Mouse (Mus musculus) myocyte (in vitro differentiated cells): ENCODE measurements around the gene Lamtor5.

Experiments used
- CEBPB ChIP-seq: IDR thresholded peaks from 2 replicates; pipeline ENCODE4 v1.6.1; 2011; ENCODE audit warnings: mild to moderate bottlenecking, moderate library complexity; ENCODE audit not compliant: poor library complexity, insufficient read depth, severe bottlenecking
- E2F4 ChIP-seq: IDR thresholded peaks from one replicate; pipeline ENCODE4 v1.6.1; 2011; ENCODE audit warnings: mild to moderate bottlenecking, control low read depth, moderate library complexity; ENCODE audit not compliant: insufficient read depth
- MAX ChIP-seq: IDR thresholded peaks from one replicate; pipeline ENCODE4 v1.6.1; 2011; ENCODE audit warnings: low read depth, mild to moderate bottlenecking, control low read depth
- MYOD1 ChIP-seq, 3 experiments: IDR thresholded peaks; one replicate each; pipeline ENCODE4 v1.6.1; 2011; ENCODE audit warnings: control low read depth in 2 of 3, low read depth in 2 of 3, mild to moderate bottlenecking in 2 of 3, moderate library complexity in 1 of 3; ENCODE audit not compliant: insufficient read length in 2 of 3, control insufficient read depth in 1 of 3
- MYOG ChIP-seq, 3 experiments: IDR thresholded peaks; one replicate each; pipeline ENCODE4 v1.6.1; 2011; ENCODE audit warnings: control low read depth in 2 of 3, low read depth in 2 of 3, mild to moderate bottlenecking in 2 of 3; ENCODE audit not compliant: insufficient read length in 2 of 3, control insufficient read depth in 1 of 3, insufficient read depth in 1 of 3
- POLR2A ChIP-seq: IDR thresholded peaks from one replicate; pipeline ENCODE4 v1.6.1; 2011; ENCODE audit warnings: low read depth, mild to moderate bottlenecking, control low read depth, moderate library complexity; ENCODE audit not compliant: insufficient read length
- POLR2AphosphoS2 ChIP-seq: IDR thresholded peaks from one replicate; pipeline ENCODE4 v1.6.1; 2011; ENCODE audit warnings: low read depth, control low read depth; ENCODE audit not compliant: insufficient read length
- REST ChIP-seq: IDR thresholded peaks from one replicate; pipeline ENCODE4 v1.6.1; 2011; ENCODE audit warnings: mild to moderate bottlenecking, control low read depth, moderate library complexity; ENCODE audit not compliant: insufficient read depth, insufficient read length
- SRF ChIP-seq: IDR thresholded peaks from one replicate; pipeline ENCODE4 v1.6.1; 2011; ENCODE audit warnings: low read depth; ENCODE audit not compliant: control insufficient read depth, insufficient read length
- TCF12 ChIP-seq: IDR thresholded peaks from one replicate; pipeline ENCODE4 v1.6.1; 2011; ENCODE audit warnings: mild to moderate bottlenecking, control low read depth; ENCODE audit not compliant: poor library complexity, insufficient read depth, severe bottlenecking
- TCF3 ChIP-seq: IDR thresholded peaks from one replicate; pipeline ENCODE4 v1.6.1; 2011; ENCODE audit warnings: low read depth, control low read depth; ENCODE audit not compliant: insufficient read length
- USF1 ChIP-seq: IDR thresholded peaks from one replicate; pipeline ENCODE4 v1.6.1; 2011; ENCODE audit warnings: low read depth, mild to moderate bottlenecking, control low read depth, moderate library complexity

DNA sequence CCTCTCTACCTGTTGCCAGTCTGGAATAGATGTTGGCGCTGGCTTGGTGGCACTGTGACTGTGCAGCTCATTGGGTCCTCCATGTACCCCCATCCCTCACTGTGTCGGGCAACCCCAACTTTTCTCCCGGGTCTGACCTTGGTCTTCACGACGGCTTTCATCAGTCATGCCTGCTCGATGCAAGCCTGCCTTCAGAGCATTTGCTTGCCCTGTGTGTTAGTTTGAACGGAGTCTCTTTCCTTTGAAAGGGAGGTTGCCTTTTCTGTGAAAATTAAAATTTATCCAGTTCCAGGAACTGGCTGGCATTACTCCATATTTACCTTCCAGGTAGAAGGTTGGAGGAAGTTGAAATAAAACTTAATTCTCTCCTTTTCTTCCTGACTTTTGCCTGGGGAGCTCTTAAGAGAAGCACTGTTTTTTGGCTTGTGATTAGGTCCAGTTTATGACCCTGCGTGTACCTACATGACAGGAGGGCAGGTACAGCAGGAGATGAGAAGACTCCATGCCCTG is 40.1 kb upstream of the Lamtor5 start:
- TF ChIP-seq POLR2AphosphoS2 (no peak), E2F4 (no peak), POLR2A (no peak), TCF3 (no peak), USF1 (no peak), MYOG (IDR thresholded peaks at IDR 0.05; ENCODE audit: control insufficient read depth in 1 of 3, insufficient read depth in 1 of 3, insufficient read length in 2 of 3, low read depth in 2 of 3) (no peak), TCF12 (no peak), MYOD1 (IDR thresholded peaks at IDR 0.05; ENCODE audit: control insufficient read depth in 1 of 3, insufficient read length in 2 of 3, low read depth in 2 of 3) (no peak), MAX (no peak), CEBPB (no peak), SRF (no peak), REST (no peak)
